Mouse (Mus musculus): ENCODE data around the gene Pdzrn4.

- TF ChIP-seq CTCF (IDR thresholded peaks at IDR 0.05; ENCODE audit: extremely low read depth, insufficient read length, insufficient replicate concordance, low read depth, low read length) (no peak), POLR2A (IDR thresholded peaks at IDR 0.05; ENCODE audit: low read depth, low read length) (no peak)
Observed at GRCm38 (mm10) chr15:92364153-92364552, 32.5 kb upstream of the Pdzrn4 start.

Measured in small intestine, adult 2 months (tissue).